Mouse (Mus musculus) myocyte (in vitro differentiated cells): ENCODE measurements at regions not wholly inside any gene's neighbourhood (a gene's known extent, or its start where the extent isn't known, plus 50 kb on each side); places are given as distances from the start of the nearest gene placed in this dataset.

Experiments used
- H3K27me3 ChIP-seq: one replicate; pipeline ENCODE4 v1.6.1; 2011; ENCODE audit not compliant: control insufficient read depth, insufficient read depth, insufficient read length
- H3K36me3 ChIP-seq: one replicate; pipeline ENCODE4 v1.6.1; 2011; ENCODE audit not compliant: control insufficient read depth, insufficient read depth
- H3K4me2 ChIP-seq: one replicate; pipeline ENCODE4 v1.6.1; 2011; ENCODE audit warnings: low read depth, control low read depth
- H3K4me3 ChIP-seq: one replicate; pipeline ENCODE4 v1.5.1; 2011; ENCODE audit warnings: mild to moderate bottlenecking, control low read depth, moderate library complexity
- H3K79me2 ChIP-seq: one replicate; pipeline ENCODE4 v1.6.1; 2011; ENCODE audit not compliant: control insufficient read depth, insufficient read depth
- H3ac ChIP-seq: one replicate; pipeline ENCODE4 v1.6.1; 2011; ENCODE audit not compliant: control insufficient read depth, insufficient read length
- CEBPB ChIP-seq: IDR thresholded peaks from 2 replicates; pipeline ENCODE4 v1.6.1; 2011; ENCODE audit warnings: mild to moderate bottlenecking, moderate library complexity; ENCODE audit not compliant: poor library complexity, insufficient read depth, severe bottlenecking
- E2F4 ChIP-seq: IDR thresholded peaks from one replicate; pipeline ENCODE4 v1.6.1; 2011; ENCODE audit warnings: mild to moderate bottlenecking, control low read depth, moderate library complexity; ENCODE audit not compliant: insufficient read depth
- MAX ChIP-seq: IDR thresholded peaks from one replicate; pipeline ENCODE4 v1.6.1; 2011; ENCODE audit warnings: low read depth, mild to moderate bottlenecking, control low read depth
- MYOD1 ChIP-seq, 3 experiments: IDR thresholded peaks; one replicate each; pipeline ENCODE4 v1.6.1; 2011; ENCODE audit warnings: control low read depth in 2 of 3, low read depth in 2 of 3, mild to moderate bottlenecking in 2 of 3, moderate library complexity in 1 of 3; ENCODE audit not compliant: insufficient read length in 2 of 3, control insufficient read depth in 1 of 3
- MYOG ChIP-seq, 3 experiments: IDR thresholded peaks; one replicate each; pipeline ENCODE4 v1.6.1; 2011; ENCODE audit warnings: control low read depth in 2 of 3, low read depth in 2 of 3, mild to moderate bottlenecking in 2 of 3; ENCODE audit not compliant: insufficient read length in 2 of 3, control insufficient read depth in 1 of 3, insufficient read depth in 1 of 3
- POLR2A ChIP-seq: IDR thresholded peaks from one replicate; pipeline ENCODE4 v1.6.1; 2011; ENCODE audit warnings: low read depth, mild to moderate bottlenecking, control low read depth, moderate library complexity; ENCODE audit not compliant: insufficient read length
- POLR2AphosphoS2 ChIP-seq: IDR thresholded peaks from one replicate; pipeline ENCODE4 v1.6.1; 2011; ENCODE audit warnings: low read depth, control low read depth; ENCODE audit not compliant: insufficient read length
- REST ChIP-seq: IDR thresholded peaks from one replicate; pipeline ENCODE4 v1.6.1; 2011; ENCODE audit warnings: mild to moderate bottlenecking, control low read depth, moderate library complexity; ENCODE audit not compliant: insufficient read depth, insufficient read length
- SRF ChIP-seq: IDR thresholded peaks from one replicate; pipeline ENCODE4 v1.6.1; 2011; ENCODE audit warnings: low read depth; ENCODE audit not compliant: control insufficient read depth, insufficient read length
- TCF12 ChIP-seq: IDR thresholded peaks from one replicate; pipeline ENCODE4 v1.6.1; 2011; ENCODE audit warnings: mild to moderate bottlenecking, control low read depth; ENCODE audit not compliant: poor library complexity, insufficient read depth, severe bottlenecking
- TCF3 ChIP-seq: IDR thresholded peaks from one replicate; pipeline ENCODE4 v1.6.1; 2011; ENCODE audit warnings: low read depth, control low read depth; ENCODE audit not compliant: insufficient read length
- USF1 ChIP-seq: IDR thresholded peaks from one replicate; pipeline ENCODE4 v1.6.1; 2011; ENCODE audit warnings: low read depth, mild to moderate bottlenecking, control low read depth, moderate library complexity

- no peaks in the 10 kb centered on the region for H3K79me2 ChIP-seq
- H3K4me2 ChIP-seq = no peak overlapping the region
- H3K36me3 ChIP-seq = no peaks in the 10 kb centered on the region
- H3K27me3 ChIP-seq = no peaks in the 10 kb centered on the region
- H3K4me3 ChIP-seq = no peak overlapping the region
- no peak overlapping the region for H3ac ChIP-seq
- TF ChIP-seq SRF (no peak), POLR2AphosphoS2 (no peak), TCF3 (no peak), CEBPB (no peak), USF1 (no peak), E2F4 (no peak), REST (no peak)
These were observed 320.5 kb downstream of the Fam198b start for GRCm38 (mm10) chr3:80204821-80205220.

GRCm38 (mm10) chr3:80205351-80205750 is 321.0 kb downstream of the Fam198b start:
- Histone ChIP-seq H3K27me3 (no peaks in the 10 kb centered on the region), H3K4me3 (no peak overlapping the region), H3ac (no peak overlapping the region), H3K36me3 (no peaks in the 10 kb centered on the region), H3K4me2 (no peak overlapping the region), H3K79me2 (no peaks in the 10 kb centered on the region)
- no peak for TF ChIP-seq E2F4
- TF ChIP-seq TCF3 = no peak
- TF ChIP-seq MAX = no peak

GRCm38 (mm10) chr3:80207022-80207421 is 322.7 kb downstream of the Fam198b start:
- H3K79me2 ChIP-seq = no peaks in the 10 kb centered on the region
- peak overlapping the region; percentile 46 for H3K4me2 ChIP-seq
- no peaks in the 10 kb centered on the region for H3K36me3 ChIP-seq
- H3K27me3 ChIP-seq = no peaks in the 10 kb centered on the region
- H3K4me3 ChIP-seq = no peak overlapping the region
- no peak overlapping the region for H3ac ChIP-seq
- TF ChIP-seq MYOD1 (IDR thresholded peaks at IDR 0.05; ENCODE audit: control insufficient read depth in 1 of 3, insufficient read length in 2 of 3, low read depth in 2 of 3) (no peak), REST (no peak), MAX (no peak), MYOG (IDR thresholded peaks at IDR 0.05; ENCODE audit: control insufficient read depth in 1 of 3, insufficient read depth in 1 of 3, insufficient read length in 2 of 3, low read depth in 2 of 3) (no peak), CEBPB (no peak), TCF3 (no peak), POLR2AphosphoS2 (no peak), E2F4 (no peak), POLR2A (no peak), TCF12 (no peak), USF1 (no peak), SRF (no peak)

- Histone ChIP-seq H3K4me3 (no peak overlapping the region), H3K4me2 (no peak overlapping the region), H3K36me3 (no peaks in the 10 kb centered on the region), H3K79me2 (no peaks in the 10 kb centered on the region), H3ac (no peak overlapping the region), H3K27me3 (no peaks in the 10 kb centered on the region)
- no peak for TF ChIP-seq TCF12
- no peak for TF ChIP-seq POLR2AphosphoS2
- no peak for TF ChIP-seq MAX
- no peak for TF ChIP-seq MYOD1 (IDR thresholded peaks at IDR 0.05; ENCODE audit: control insufficient read depth in 1 of 3, insufficient read length in 2 of 3, low read depth in 2 of 3)
- no peak for TF ChIP-seq REST
These were observed 323.7 kb downstream of the Fam198b start for GRCm38 (mm10) chr3:80208028-80208427.

GRCm38 (mm10) chr3:80209596-80209995 is 325.3 kb downstream of the Fam198b start:
- H3K4me2 ChIP-seq = peak overlapping the region; percentile 21
- H3K4me3 ChIP-seq = no peak overlapping the region
- TF ChIP-seq MAX (no peak), MYOD1 (IDR thresholded peaks at IDR 0.05; ENCODE audit: control insufficient read depth in 1 of 3, insufficient read length in 2 of 3, low read depth in 2 of 3) (no peak), POLR2AphosphoS2 (no peak), TCF3 (no peak), TCF12 (no peak), E2F4 (no peak), POLR2A (no peak), SRF (no peak), CEBPB (no peak), MYOG (IDR thresholded peaks at IDR 0.05; ENCODE audit: control insufficient read depth in 1 of 3, insufficient read depth in 1 of 3, insufficient read length in 2 of 3, low read depth in 2 of 3) (no peak), REST (no peak), USF1 (no peak)
- no peaks in the 10 kb centered on the region for H3K79me2 ChIP-seq
- H3K27me3 ChIP-seq = no peaks in the 10 kb centered on the region
- H3ac ChIP-seq = no peak overlapping the region
- no peaks in the 10 kb centered on the region for H3K36me3 ChIP-seq
